Mouse (Mus musculus) neural tube, embryonic 13.5 days (tissue): Measurements from ENCODE around the gene Syf2. TPM values are rescaled to one million over a fixed set of nuclear protein-coding genes. Genes with fewer than 3 reads are reported as not detected.
"Not testable (repeated sequence)": the region's sequence is repeated elsewhere in the genome, so short reads cannot be mapped to it uniquely, and the experiment has no call there.

Experiments used
- ATAC-seq: fragments of 200-750 bp; cut with Nextera tagmentation; 2 replicates; pipeline ENCODE4 v1.8.0; 2017; ENCODE audit warnings: low read depth, mild to moderate bottlenecking, moderate TSS enrichment, moderate library complexity
- H3K27ac ChIP-seq: fragments of 300-500 bp; sonication (generic); replicated peaks from 2 replicates; pipeline ENCODE4 v1.5.1; 2015; ENCODE audit warnings: moderate library complexity, mild to moderate bottlenecking, inconsistent platforms
- H3K27me3 ChIP-seq: fragments of 300-500 bp; sonication (generic); 2 replicates; pipeline ENCODE4 v1.6.1; 2015; ENCODE audit warnings: mild to moderate bottlenecking, inconsistent platforms
- H3K36me3 ChIP-seq: fragments of 300-500 bp; sonication (generic); 2 replicates; pipeline ENCODE4 v1.6.1; 2015; ENCODE audit warnings: mild to moderate bottlenecking, inconsistent platforms
- H3K4me1 ChIP-seq: fragments of 300-500 bp; sonication (generic); replicated peaks from 2 replicates; pipeline ENCODE4 v1.6.1; 2015; ENCODE audit warnings: inconsistent platforms
- H3K4me2 ChIP-seq: fragments of 300-500 bp; sonication (generic); 2 replicates; pipeline ENCODE4 v1.6.1; 2015; ENCODE audit warnings: inconsistent platforms, mild to moderate bottlenecking, moderate library complexity
- H3K4me3 ChIP-seq: fragments of 300-500 bp; sonication (generic); 2 replicates; pipeline ENCODE4 v1.5.1; 2015; ENCODE audit warnings: mild to moderate bottlenecking, inconsistent platforms
- H3K9ac ChIP-seq: fragments of 300-500 bp; sonication (generic); 2 replicates; pipeline ENCODE4 v1.6.1; 2015; ENCODE audit warnings: moderate library complexity, mild to moderate bottlenecking, inconsistent platforms
- H3K9me3 ChIP-seq: fragments of 300-500 bp; sonication (generic); 2 replicates; pipeline ENCODE4 v1.6.1; 2016; ENCODE audit warnings: inconsistent platforms
- WGBS: fragments of 180-500 bp; shearing (Covaris S2); methylation state at CpG from one replicate; pipeline ENCODE4 v1.1.7; 2015; 5-methylcytosine and 5-hydroxymethylcytosine counted together
- polyA plus RNA-seq: library from polyadenylated mRNA; unstranded; fragments of >200 nt; fragmentation: Nextera tagmentation; extraction: Ambion mirVana; gene quantifications from 2 replicates; pipeline ENCODE4 v1.2.1, GENCODE M21; 2015

Syf2 gene
- 76.8 and 82.1 TPM in 2 replicates for polyA plus RNA-seq

DNA sequence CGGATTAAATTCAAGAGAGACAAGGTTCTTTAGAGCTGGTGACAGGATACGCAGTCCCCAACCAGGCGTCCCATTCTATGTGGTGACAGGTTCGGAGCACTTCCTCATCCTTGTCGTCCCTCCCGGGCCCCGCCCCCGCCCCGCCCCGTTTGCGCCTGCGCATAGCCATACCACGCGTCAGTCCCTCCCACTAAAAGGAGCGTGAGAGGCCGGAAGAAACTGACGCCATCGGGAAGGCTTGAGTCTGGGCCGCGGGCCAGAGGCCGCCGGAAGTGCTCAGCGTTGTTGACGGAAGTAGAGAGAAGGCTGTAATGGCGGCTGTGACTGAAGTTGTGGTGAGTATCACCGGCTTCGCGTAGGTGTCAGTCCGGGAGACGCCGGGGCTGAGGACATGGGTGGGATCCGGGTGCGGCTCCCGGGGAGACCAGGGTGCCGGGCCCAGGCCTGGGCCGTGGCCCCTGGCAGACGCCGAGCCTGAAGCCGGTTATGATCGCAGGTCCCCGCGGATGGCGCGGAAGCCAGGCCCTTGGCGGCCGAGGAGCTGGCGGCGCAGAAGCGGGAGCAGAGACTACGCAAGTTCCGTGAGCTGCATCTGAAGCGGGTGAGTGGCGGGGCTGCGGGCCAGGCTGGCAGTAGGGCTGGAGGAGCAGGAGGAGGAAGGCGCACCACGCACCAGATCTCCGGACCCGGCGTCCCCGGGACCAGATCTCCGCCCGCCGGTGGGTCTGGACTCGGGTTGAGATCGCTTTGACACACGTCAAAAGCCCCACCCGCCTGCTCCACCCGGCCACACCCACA is at the start of gene Syf2:
Gene Syf2, plus strand, starts transcription at position 215 of the 798 bp plus-strand sequence.
- WGBS, result under 1% methylated on average over 68 of the region's 68 CpGs
- peak within 1 kb of the TSS; percentile 95 for H3K4me2 ChIP-seq
- peak within 1 kb of the TSS; percentile 81 for H3K9ac ChIP-seq
- peaks cover 70% of the 10 kb centered on the region for H3K36me3 ChIP-seq
- H3K27me3 ChIP-seq, result no peaks in the 10 kb centered on the region
- H3K4me1 ChIP-seq, result peaks cover 27% of the 10 kb centered on the region
- H3K27ac ChIP-seq, result peak within 1 kb of the TSS; percentile 81
- peak; percentile 96 for ATAC-seq
- no peaks in the 10 kb centered on the region for H3K9me3 ChIP-seq
- peak within 1 kb of the TSS; percentile 94 for H3K4me3 ChIP-seq

DNA sequence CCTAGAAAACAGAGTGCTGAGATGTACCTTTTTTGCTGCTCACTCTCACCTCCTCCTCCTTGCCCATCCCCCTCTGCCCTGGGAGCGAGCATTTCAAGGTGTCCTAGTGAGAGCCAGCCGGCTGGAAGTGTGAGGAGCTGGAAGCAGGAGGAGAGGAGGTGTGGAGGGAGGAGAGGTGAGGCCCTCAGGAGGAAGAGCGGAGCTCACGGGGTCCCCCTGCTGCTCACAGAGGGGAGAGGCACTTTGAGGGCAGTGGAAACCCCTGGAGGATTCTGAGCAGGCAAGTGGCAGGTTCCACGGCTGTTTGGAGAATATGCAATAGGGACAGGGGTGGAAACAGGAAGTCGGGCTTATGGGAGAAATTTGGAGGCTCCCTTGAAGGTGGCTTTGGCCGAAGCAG is 47.4 kb upstream of the Syf2 start:
- 37% methylated on average over 7 of the region's 7 CpGs for WGBS

DNA sequence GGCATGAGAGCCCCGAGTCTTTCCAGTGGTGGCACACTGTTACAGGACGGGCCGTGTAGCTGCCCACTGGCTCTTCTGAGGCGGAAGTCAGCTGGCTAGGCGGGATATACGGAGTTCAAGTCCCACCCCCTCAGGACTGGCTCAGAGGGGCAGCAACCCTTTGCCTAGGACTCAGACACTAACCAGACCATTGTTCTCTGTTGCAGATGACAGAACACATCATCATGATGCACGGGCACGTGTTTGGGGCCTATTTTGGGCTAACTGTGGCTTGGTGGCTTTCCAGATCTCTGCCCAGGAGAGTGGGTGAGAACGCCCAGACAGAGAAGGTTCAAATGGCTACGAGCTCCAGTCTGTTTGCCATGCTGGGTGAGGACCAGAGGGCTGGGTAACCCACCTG is 46.9 kb upstream of the Syf2 start:
- Histone ChIP-seq H3K36me3 (no peaks in the 10 kb centered on the region), H3K4me2 (no peak overlapping the region), H3K4me1 (peaks cover 9% of the 10 kb centered on the region), H3K27me3 (no peaks in the 10 kb centered on the region), H3K9me3 (0 out of 2 replicates have a peak, but pooled peaks cover under 1% of the 10 kb centered on the region), H3K27ac (no peak overlapping the region), H3K9ac (no peak overlapping the region), H3K4me3 (no peak overlapping the region)
- ATAC-seq, result no peak
- WGBS, result 89% methylated on average over 10 of the region's 10 CpGs

More for the DNA sequence above, 47.4 kb upstream of the Syf2 start:
- H3K36me3 ChIP-seq, result no peaks in the 10 kb centered on the region
- H3K4me1 ChIP-seq, result peaks cover 9% of the 10 kb centered on the region
- no peaks in the 10 kb centered on the region for H3K27me3 ChIP-seq
- no peaks in the 10 kb centered on the region for H3K9me3 ChIP-seq
- ATAC-seq, result no peak
- H3K4me3 ChIP-seq, result no peak overlapping the region
- no peak overlapping the region for H3K27ac ChIP-seq
- no peak overlapping the region for H3K9ac ChIP-seq
- no peak overlapping the region for H3K4me2 ChIP-seq

DNA sequence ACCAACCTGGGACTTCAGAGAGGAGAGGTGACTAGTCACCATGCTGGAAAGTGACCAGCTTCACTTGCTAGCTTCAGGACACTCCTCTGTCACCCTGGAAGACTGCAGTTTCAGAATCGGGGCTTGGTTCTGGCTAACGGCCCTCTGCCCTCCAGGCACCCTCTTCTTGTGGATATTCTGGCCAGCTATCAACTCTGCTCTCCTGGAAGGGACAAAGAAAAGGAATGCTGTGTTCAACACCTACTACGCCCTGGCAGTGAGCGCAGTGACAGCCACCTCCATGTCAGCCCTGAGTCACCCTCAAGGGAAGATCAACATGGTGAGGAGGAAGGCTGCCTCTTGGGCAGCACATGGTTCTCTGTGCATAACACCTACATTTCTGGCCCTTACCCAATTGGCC is 46.3 kb upstream of the Syf2 start:
- 89% methylated on average over 4 of the region's 4 CpGs for WGBS
- no peak for ATAC-seq
- Histone ChIP-seq H3K27ac (no peak overlapping the region), H3K27me3 (no peaks in the 10 kb centered on the region), H3K4me3 (no peak overlapping the region), H3K4me2 (no peak overlapping the region), H3K36me3 (no peaks in the 10 kb centered on the region), H3K9ac (no peak overlapping the region), H3K4me1 (peaks cover 5% of the 10 kb centered on the region), H3K9me3 (0 out of 2 replicates have a peak, but pooled peaks cover 5% of the 10 kb centered on the region)

DNA sequence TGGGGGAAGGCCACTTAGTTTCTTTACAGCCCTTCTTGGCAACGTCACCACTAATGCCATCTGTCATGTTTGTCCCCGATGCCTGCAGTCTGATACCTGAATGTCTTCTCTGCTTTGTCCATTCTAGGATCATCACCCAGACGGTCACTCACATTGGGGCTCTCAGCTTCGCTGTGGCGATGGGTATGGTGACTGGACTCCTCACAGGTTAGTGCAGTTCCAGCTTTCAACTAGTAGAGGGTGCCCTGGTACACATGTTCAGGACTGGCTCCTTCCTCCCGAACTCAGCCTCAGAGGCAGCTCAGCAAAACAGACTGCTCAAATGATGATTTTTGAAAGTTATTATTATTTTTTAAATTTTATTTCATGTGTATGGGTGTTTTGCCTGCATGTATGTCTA is 38.6 kb upstream of the Syf2 start:
- Histone ChIP-seq H3K9me3 (0 out of 2 replicates have a peak, but pooled peaks cover 5% of the 10 kb centered on the region), H3K4me1 (no peaks in the 10 kb centered on the region), H3K27ac (no peak overlapping the region), H3K27me3 (no peaks in the 10 kb centered on the region), H3K9ac (no peak overlapping the region), H3K4me3 (no peak overlapping the region), H3K36me3 (peaks cover 28% of the 10 kb centered on the region), H3K4me2 (no peak overlapping the region)
- no peak for ATAC-seq
- 76% methylated on average over 6 of the region's 6 CpGs for WGBS

DNA sequence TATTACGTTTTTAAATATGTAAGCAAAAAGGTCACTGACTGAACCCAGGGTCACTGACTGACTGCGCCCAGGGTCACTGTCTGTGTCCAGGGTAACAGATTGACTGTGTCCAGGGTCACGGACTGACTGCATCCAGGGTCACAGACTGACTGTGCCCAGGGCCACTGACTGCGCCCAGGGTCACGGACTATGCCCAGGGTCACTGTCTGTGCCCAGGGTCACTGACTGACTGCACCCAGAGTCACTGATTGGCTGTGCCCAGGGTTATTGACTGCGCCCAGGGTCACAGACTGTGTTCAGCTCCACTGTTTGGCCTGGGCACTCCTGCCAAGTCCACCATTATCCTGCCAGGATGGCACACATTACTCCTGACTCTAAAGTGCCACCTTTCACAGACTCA is 33.4 kb upstream of the Syf2 start:
- ATAC-seq, result no peak
- Histone ChIP-seq H3K36me3 (peaks cover 79% of the 10 kb centered on the region), H3K27ac (no peak overlapping the region), H3K9ac (no peak overlapping the region), H3K4me2 (no peak overlapping the region), H3K9me3 (no peaks in the 10 kb centered on the region), H3K27me3 (no peaks in the 10 kb centered on the region), H3K4me3 (no peak overlapping the region), H3K4me1 (no peaks in the 10 kb centered on the region)
- 89% methylated on average over 6 of the region's 6 CpGs for WGBS

DNA sequence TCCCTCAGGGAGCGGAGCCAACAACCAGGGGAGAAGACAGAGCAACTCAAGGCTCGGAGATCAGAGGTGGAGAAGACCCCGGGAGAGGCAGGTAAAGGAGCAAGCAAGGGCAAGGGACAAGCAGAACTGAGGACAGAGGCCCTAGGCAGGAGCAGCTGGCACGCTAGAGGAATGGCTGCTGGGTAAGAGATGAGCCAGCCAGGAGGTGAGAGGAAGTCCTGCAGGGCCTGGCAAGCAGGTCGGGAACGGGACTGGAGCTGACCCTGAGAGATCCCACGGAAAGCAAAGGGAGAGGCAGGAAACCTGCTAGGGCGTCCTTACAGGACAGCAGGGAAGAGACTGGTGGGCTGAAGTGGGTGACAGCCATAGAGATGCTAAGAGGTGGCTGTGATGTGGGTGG is 29.6 kb upstream of the Syf2 start:
- no peak for ATAC-seq
- Histone ChIP-seq H3K9me3 (no peaks in the 10 kb centered on the region), H3K36me3 (peaks cover 100% of the 10 kb centered on the region), H3K4me1 (no peaks in the 10 kb centered on the region), H3K9ac (no peak overlapping the region), H3K4me3 (no peak overlapping the region), H3K4me2 (no peak overlapping the region), H3K27ac (no peak overlapping the region), H3K27me3 (no peaks in the 10 kb centered on the region)
- WGBS, result 91% methylated on average over 8 of the region's 8 CpGs

DNA sequence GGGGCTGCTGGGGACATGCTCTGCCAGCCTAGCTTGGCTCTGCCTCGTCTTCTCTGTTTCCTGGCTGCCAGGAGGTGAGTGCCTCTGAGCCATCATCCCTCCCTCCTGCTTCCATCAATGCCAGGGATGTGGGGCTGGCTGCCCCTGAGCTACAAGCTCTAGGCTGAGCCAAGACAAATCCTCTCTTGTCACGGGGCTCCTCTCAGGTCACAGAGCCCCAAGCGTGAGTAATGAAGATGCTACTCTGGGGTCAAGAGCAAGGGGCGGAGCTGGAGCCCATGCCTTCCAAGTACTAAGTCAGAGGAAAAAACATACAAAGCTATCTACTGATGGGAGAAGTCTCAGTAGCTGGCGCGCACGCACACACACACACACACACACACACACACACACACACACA is 27.7 kb upstream of the Syf2 start:
- H3K27me3 ChIP-seq, result no peaks in the 10 kb centered on the region
- WGBS, result 66% methylated on average over 7 of the region's 7 CpGs
- H3K27ac ChIP-seq, result no peak overlapping the region
- no peak overlapping the region for H3K4me2 ChIP-seq
- H3K4me1 ChIP-seq, result no peaks in the 10 kb centered on the region
- H3K36me3 ChIP-seq, result peaks cover 100% of the 10 kb centered on the region
- ATAC-seq, result no peak
- no peak overlapping the region for H3K4me3 ChIP-seq
- no peaks in the 10 kb centered on the region for H3K9me3 ChIP-seq
- no peak overlapping the region for H3K9ac ChIP-seq

DNA sequence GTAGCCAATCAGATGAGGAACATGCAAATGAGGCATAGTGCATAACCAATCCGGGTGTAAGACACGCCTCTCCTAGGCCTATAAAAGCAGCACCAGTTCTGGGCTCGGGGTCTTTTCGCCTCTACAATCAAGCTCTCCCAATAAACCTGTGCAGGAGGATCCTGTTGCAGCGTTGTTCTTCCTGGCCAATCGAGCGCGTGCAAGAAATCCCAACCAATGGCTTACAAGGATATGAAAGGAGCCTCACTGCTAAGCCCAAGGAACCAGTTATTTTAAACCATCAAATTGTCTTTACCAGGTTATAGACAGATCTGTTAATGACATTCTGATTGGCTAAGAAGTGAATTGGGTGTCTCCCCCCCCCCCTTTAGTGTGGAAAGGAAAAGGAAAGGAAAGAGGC is 19.3 kb upstream of the Syf2 start:
- ATAC-seq, result not testable (repeated sequence)
- peaks cover 54% of the 10 kb centered on the region for H3K36me3 ChIP-seq
- 99% methylated on average over 7 of the region's 8 CpGs for WGBS

DNA sequence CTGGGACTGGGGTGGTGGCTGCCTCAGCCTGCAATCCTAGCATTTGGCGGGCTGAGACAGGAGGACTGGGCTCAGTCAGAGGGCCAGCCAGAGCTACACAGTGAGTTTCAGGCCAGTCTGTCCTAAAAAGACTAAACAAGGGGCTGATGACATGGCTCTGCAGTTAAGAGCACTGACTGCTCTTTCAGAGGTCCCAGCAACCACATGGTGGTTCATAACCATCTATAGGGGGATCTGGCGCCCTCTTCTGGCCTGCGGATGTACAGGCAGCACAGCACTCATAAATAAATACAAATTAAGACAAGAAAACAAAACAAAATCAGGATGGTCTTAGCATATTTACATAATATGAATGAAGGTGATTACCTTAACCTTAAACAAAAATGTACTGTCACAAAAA is 17.3 kb upstream of the Syf2 start:
- Histone ChIP-seq H3K4me3 (peak overlapping the region; percentile 90), H3K4me1 (peaks cover 20% of the 10 kb centered on the region), H3K9ac (no peak overlapping the region), H3K4me2 (peak overlapping the region; percentile 73), H3K9me3 (no peaks in the 10 kb centered on the region), H3K27ac (no peak overlapping the region), H3K36me3 (peaks cover 34% of the 10 kb centered on the region), H3K27me3 (no peaks in the 10 kb centered on the region)
- no peak for ATAC-seq
- WGBS, result 36% methylated on average over 3 of the region's 3 CpGs

More for the DNA sequence above, 19.3 kb upstream of the Syf2 start:
- H3K27me3 ChIP-seq, H3K27ac ChIP-seq, H3K9me3 ChIP-seq, H3K9ac ChIP-seq, H3K4me2 ChIP-seq, H3K4me3 ChIP-seq: not testable (repeated sequence)
- H3K4me1 ChIP-seq, result peaks cover 20% of the 10 kb centered on the region

DNA sequence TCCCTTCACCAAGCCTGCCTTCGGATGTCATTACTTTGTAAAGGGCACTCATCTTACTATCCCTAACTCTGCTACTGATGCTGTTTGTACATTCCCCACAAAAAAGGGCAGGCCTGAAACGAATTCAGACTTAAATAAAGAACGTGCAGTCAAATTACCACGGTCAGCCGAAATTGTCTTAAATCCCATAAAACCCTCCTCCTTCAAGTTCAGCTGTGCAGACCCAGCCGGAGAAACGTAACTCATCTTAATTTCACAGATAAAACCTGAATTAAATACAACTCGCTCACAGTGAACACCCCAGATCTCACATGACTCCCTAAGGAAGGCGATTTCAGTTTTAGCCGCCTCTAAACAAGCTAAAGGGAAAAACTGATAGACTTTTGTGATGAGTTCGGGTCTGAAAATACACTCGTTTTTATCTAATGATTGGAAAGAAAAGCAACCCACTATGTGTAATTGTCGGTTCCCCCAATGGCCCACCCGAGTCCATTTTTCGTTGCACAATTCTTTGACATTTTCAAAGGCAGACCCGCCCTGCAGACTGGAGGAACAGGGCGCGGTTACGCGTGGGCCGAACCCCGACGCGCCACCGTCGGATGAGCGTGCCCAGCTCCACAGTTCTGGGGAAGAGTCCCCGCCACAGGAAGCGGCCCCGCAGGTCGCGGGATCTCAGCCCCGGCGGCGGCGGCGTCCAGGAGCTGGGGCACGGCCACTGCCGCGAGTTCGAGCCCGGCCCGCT is 16.4 kb upstream of the Syf2 start:
- Histone ChIP-seq H3K27me3 (no peaks in the 10 kb centered on the region), H3K9ac (peak overlapping the region; percentile 93), H3K4me2 (peak overlapping the region; percentile 73), H3K27ac (peak overlapping the region; percentile 92), H3K36me3 (peaks cover 25% of the 10 kb centered on the region), H3K9me3 (no peaks in the 10 kb centered on the region), H3K4me3 (peak overlapping the region; percentile 90), H3K4me1 (peaks cover 20% of the 10 kb centered on the region)
- 2% methylated on average over 43 of the region's 43 CpGs for WGBS
- ATAC-seq, result peak; percentile 68

DNA sequence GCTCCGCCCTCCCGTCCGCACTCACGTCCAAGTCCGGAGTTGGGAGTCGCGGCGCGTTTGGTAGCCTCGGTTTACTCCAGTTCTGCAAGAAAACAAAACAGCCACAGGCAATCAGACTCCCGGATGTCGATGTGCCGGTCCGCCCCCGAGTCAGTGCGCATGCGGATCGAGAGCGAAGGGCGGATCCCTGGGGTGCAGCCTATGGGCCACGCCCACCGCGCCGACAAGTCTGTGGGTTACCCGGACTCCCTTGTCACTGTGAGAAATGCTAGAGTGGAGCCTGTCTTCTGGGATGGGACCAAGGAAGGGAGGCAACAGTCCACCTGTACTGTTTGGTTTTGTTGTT is 15.9 kb upstream of the Syf2 start, which contains the start of gene Tmem50a:
Gene Tmem50a, minus strand, starts transcription at position 161 of the 346 bp plus-strand sequence.
- peak; percentile 86 for ATAC-seq

More for the DNA sequence above, 15.9 kb upstream of the Syf2 start, which contains the start of gene Tmem50a:
- Histone ChIP-seq H3K4me3 (peak within 1 kb of the TSS; percentile 90), H3K9me3 (no peaks in the 10 kb centered on the region), H3K27ac (peak within 1 kb of the TSS; percentile 92), H3K27me3 (no peaks in the 10 kb centered on the region), H3K4me2 (peak within 1 kb of the TSS; percentile 73), H3K4me1 (peaks cover 20% of the 10 kb centered on the region), H3K9ac (peak within 1 kb of the TSS; percentile 93), H3K36me3 (peaks cover 21% of the 10 kb centered on the region)
- WGBS, result under 1% methylated on average over 25 of the region's 25 CpGs
